Mouse (Mus musculus) embryonic facial prominence, embryonic 11.5 days (tissue): ENCODE data around the gene Pax2. TPM values are rescaled to one million over a fixed set of nuclear protein-coding genes. Genes with fewer than 3 reads are reported as not detected.

Experiments used
- ATAC-seq: fragments of 200-750 bp; cut with Nextera tagmentation; replicated peaks from 2 replicates; pipeline ENCODE4 v1.8.0; 2017; ENCODE audit warnings: low read depth; ENCODE audit not compliant: insufficient number of reproducible peaks, low FRiP score, low TSS enrichment
- DNase-seq: peaks from one replicate; pipeline ENCODE4 v3.0.0-alpha.2; 2015; ENCODE audit warnings: low spot score
- H3K27ac ChIP-seq: fragments of 300-500 bp; sonication (generic); replicated peaks from 2 replicates; pipeline ENCODE4 v1.5.1; 2014; ENCODE audit warnings: mild to moderate bottlenecking, low read depth, low read length, control low read depth
- H3K27me3 ChIP-seq: fragments of 300-500 bp; sonication (generic); 2 replicates; pipeline ENCODE4 v1.6.1; 2014; ENCODE audit warnings: mild to moderate bottlenecking, low read length, moderate library complexity, mixed read lengths; ENCODE audit not compliant: control insufficient read depth, insufficient read depth
- H3K36me3 ChIP-seq: fragments of 300-500 bp; sonication (generic); replicated peaks from 2 replicates; pipeline ENCODE4 v1.6.1; 2014; ENCODE audit warnings: low read depth, mild to moderate bottlenecking, low read length, moderate library complexity, mixed read lengths; ENCODE audit not compliant: control insufficient read depth, insufficient read depth
- H3K4me1 ChIP-seq: fragments of 300-500 bp; sonication (generic); 2 replicates; pipeline ENCODE4 v1.6.1; 2014; ENCODE audit warnings: low read length, mixed read lengths; ENCODE audit not compliant: control insufficient read depth, insufficient read depth
- H3K4me2 ChIP-seq: fragments of 300-500 bp; sonication (generic); 2 replicates; pipeline ENCODE4 v1.6.1; 2014; ENCODE audit warnings: low read depth, mild to moderate bottlenecking, control low read depth, low read length, moderate library complexity
- H3K4me3 ChIP-seq: fragments of 300-500 bp; sonication (generic); 2 replicates; pipeline ENCODE4 v1.5.1; 2014; ENCODE audit warnings: low read depth, low read length, control low read depth
- H3K9ac ChIP-seq: fragments of 300-500 bp; sonication (generic); replicated peaks from 2 replicates; pipeline ENCODE4 v1.6.1; 2014; ENCODE audit warnings: mild to moderate bottlenecking, control low read depth, low read length
- H3K9me3 ChIP-seq: fragments of 300-500 bp; sonication (generic); replicated peaks from 2 replicates; pipeline ENCODE4 v1.6.1; 2016; ENCODE audit warnings: mild to moderate bottlenecking, low read length, inconsistent platforms, mixed read lengths; ENCODE audit not compliant: control insufficient read depth
- WGBS: fragments of 180-500 bp; shearing (Covaris S2); extraction: QIAGEN DNeasy Blood & Tissue Kit; methylation state at CpG from one replicate; pipeline ENCODE4 v1.1.7; 2014; 5-methylcytosine and 5-hydroxymethylcytosine counted together
- polyA plus RNA-seq: library from polyadenylated mRNA; unstranded; fragments of >200 nt; fragmentation: Nextera tagmentation; extraction: Ambion mirVana; gene quantifications from 2 replicates; pipeline ENCODE4 v1.2.1, GENCODE M21; 2014

The Pax2 gene
- polyA plus RNA-seq, 1 experiment from 2014 or later: 0.90 TPM

DNA sequence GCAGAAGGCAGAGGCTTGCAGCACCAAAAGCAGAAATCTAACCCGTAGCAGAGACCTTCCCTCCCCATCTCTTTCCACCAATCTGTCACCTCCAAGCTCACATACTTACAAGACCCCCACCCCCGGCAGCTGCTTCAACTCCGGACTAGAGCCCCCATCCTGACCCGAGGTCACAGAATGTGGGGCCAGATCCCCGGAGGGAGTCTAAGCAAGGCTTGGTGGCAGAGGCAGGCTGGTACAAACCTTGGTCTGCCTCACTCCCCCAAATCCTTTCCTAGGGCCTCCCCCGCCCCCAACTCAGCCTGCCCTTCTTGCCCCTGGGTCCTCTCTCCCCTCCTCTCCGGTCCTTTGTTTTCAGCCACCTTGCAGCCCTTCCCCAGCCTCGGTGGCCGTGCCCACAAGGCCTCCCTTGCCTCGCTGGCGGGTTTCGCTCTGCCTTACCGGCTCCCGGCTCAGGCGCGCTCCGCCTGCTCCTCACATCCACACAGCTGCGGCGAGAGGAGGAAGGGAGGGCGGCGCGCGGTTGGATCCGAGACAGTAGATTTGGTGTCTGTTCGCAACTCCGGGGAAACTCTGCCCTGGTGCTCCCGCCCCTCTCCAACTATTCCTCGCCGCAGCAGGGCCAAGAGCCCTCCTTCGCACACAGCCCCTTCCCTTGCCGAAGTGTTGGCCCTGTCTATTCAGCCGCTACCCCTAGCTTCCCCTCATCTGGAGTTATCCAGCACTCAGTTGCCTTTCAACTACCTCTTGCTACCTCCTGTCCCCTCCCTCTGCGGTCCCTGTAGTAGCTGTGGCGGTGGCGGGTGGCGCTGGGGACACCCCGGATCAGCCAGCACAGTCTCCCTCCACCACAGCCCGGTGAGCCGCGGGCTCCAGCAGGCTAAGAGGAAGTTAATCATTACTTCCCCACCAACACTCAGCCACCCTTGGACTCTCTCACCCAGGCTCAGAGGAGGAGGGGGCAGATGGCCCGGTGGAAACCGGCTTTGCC, 5.5 kb upstream of the Pax2 start:
- WGBS: under 1% methylated on average over 42 of the region's 42 CpGs
- H3K9me3 ChIP-seq: no peaks in the 10 kb centered on the region
- no peak overlapping the region for H3K27ac ChIP-seq
- no peak overlapping the region for H3K9ac ChIP-seq
- peaks cover 90% of the 10 kb centered on the region for H3K27me3 ChIP-seq
- ATAC-seq (no peak), DNase-seq (no peak)
- 0 out of 2 replicates have a peak, but pooled peaks cover 3% of the 10 kb centered on the region for H3K4me1 ChIP-seq
- 0 out of 2 replicates have a peak overlapping the region, but pooled peaks have one; percentile 15 for H3K4me2 ChIP-seq
- H3K4me3 ChIP-seq: no peak overlapping the region
- no peaks in the 10 kb centered on the region for H3K36me3 ChIP-seq

DNA sequence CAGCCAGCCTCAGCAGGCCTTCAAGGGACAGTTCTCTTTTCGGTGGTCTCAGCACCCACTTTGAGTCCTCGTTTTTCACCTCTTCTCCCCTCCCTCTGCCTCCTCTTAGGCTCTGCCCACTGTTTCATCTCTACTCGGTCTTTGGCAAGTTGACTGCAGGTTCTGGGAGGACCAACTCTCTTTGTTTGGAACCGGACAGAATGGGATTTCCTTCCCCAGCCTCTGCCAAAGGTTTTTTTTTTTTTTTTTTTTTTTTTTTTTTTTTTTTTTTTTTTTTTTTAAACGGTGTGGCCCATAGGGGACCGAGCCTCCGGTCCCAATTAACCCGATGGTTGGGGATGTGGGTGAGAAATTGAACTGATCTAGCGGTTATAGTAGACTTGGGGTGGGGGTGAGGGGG, 4.8 kb upstream of the Pax2 start:
- WGBS: under 1% methylated on average over 9 of the region's 9 CpGs
- no peaks in the 10 kb centered on the region for H3K36me3 ChIP-seq
- no peaks in the 10 kb centered on the region for H3K9me3 ChIP-seq
- ATAC-seq (no peak; the same call in 1 of the 2 replicates), DNase-seq (no peak)
- H3K27ac ChIP-seq: no peak overlapping the region
- no peak overlapping the region for H3K4me3 ChIP-seq
- H3K9ac ChIP-seq: no peak overlapping the region
- H3K4me1 ChIP-seq: peaks cover 3% of the 10 kb centered on the region; the same call in 1 of the 2 replicates
- peaks cover 90% of the 10 kb centered on the region for H3K27me3 ChIP-seq
- H3K4me2 ChIP-seq: no peak overlapping the region

DNA sequence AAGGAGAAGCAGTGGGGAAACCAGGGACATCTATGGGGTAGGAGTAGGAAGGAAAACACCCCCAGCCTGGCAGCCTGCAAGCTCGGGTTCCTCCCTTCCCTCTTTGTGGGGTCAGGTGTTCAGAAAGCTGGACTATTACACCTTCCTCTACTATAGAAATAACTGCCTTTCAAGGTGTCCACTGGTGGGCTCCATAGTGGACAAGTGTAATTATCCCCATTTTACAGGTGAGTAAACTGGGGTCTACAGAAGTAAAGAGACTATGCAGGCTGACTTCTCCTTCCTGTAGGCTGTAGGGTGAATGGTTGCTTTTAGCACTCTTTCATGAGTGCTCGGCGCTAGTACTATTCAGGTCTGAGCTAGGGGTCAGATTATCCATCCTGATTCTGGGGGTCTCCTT, 4.3 kb upstream of the Pax2 start:
- ATAC-seq: no peak
- H3K27me3 ChIP-seq: peaks cover 90% of the 10 kb centered on the region
- peaks cover 6% of the 10 kb centered on the region; the same call in 1 of the 2 replicates for H3K4me1 ChIP-seq
- no peaks in the 10 kb centered on the region for H3K9me3 ChIP-seq
- H3K36me3 ChIP-seq: no peaks in the 10 kb centered on the region
- H3K9ac ChIP-seq: no peak overlapping the region
- 4% methylated on average over 3 of the region's 3 CpGs for WGBS
- no peak overlapping the region for H3K27ac ChIP-seq
- no peak overlapping the region for H3K4me2 ChIP-seq
- no peak overlapping the region for H3K4me3 ChIP-seq
- DNase-seq: no peak

DNA sequence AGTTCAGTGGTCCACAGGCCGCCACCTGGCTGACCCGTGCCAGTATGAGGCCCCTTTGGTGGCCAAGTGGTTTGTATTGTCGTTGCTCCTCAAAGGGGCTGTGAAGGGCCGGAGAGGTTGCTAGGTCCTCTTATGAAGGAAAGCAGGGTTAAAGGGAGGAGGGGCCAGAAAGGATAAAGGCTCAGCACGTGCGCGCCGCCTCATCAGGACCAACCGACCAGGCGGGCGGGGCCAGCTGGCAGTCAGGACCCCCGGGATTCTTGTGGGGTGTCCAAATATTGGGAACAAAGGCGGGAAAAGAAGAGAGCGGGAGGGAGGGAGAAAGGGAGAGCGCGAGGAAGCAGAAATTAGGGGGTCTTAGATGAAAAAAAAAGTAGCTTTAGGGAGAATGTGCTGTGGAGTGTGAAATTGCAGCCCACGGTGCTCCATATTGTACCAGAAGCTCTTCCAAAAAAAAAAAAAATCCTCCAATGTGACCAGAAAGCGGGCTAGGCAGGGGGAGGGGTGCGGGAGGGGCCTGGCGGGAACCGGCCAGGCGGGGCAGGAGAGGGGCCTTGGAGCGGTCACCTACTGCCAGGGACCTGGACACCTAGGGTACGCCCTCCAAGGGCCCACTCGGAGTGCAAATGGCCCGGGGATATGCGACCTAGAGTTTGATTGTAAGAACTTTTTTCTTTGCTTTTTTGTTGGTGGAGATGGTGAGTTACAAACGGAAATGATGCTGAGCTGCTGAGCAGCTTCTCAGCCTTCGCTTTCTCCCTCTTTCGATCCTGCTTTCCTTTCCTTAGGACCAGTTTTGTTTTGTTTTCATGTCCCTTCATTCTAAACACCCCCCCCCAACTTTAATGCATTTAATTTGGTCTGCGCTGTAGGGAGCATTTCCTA, 3.5 kb upstream of the Pax2 start:
- Histone ChIP-seq H3K4me2 (no peak overlapping the region), H3K27me3 (peaks cover 92% of the 10 kb centered on the region), H3K4me3 (no peak overlapping the region), H3K27ac (no peak overlapping the region), H3K4me1 (peaks cover 9% of the 10 kb centered on the region), H3K36me3 (no peaks in the 10 kb centered on the region), H3K9me3 (no peaks in the 10 kb centered on the region), H3K9ac (no peak overlapping the region)
- under 1% methylated on average over 31 of the region's 31 CpGs for WGBS
- ATAC-seq: no peak
- no peak for DNase-seq

DNA sequence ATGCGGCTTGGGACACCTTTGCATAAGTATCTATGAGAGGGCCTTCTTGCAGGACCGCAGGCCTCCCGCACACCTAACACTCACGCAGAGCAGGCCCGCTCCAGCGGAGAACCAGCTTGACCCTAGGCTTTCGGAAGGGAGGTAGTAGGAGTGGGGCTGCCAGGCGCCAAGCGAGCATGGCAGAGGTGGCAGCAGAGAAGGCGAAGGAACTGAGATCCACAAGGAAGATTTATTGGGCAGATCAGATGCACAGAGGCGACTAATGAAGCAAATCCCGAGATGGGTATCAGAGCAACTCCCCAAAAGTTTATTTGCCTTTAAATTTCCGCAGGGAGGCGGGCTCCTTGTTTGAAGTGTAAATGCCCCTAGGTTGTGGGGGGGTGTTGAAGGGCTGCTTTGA, 2.5 kb upstream of the Pax2 start:
- Histone ChIP-seq H3K9me3 (no peaks in the 10 kb centered on the region), H3K27ac (no peak overlapping the region), H3K36me3 (no peaks in the 10 kb centered on the region), H3K4me1 (peaks cover 9% of the 10 kb centered on the region), H3K4me3 (no peak overlapping the region), H3K9ac (no peak overlapping the region), H3K27me3 (peaks cover 84% of the 10 kb centered on the region), H3K4me2 (no peak overlapping the region)
- DNase-seq: no peak
- no peak for ATAC-seq
- WGBS: 2% methylated on average over 14 of the region's 14 CpGs

DNA sequence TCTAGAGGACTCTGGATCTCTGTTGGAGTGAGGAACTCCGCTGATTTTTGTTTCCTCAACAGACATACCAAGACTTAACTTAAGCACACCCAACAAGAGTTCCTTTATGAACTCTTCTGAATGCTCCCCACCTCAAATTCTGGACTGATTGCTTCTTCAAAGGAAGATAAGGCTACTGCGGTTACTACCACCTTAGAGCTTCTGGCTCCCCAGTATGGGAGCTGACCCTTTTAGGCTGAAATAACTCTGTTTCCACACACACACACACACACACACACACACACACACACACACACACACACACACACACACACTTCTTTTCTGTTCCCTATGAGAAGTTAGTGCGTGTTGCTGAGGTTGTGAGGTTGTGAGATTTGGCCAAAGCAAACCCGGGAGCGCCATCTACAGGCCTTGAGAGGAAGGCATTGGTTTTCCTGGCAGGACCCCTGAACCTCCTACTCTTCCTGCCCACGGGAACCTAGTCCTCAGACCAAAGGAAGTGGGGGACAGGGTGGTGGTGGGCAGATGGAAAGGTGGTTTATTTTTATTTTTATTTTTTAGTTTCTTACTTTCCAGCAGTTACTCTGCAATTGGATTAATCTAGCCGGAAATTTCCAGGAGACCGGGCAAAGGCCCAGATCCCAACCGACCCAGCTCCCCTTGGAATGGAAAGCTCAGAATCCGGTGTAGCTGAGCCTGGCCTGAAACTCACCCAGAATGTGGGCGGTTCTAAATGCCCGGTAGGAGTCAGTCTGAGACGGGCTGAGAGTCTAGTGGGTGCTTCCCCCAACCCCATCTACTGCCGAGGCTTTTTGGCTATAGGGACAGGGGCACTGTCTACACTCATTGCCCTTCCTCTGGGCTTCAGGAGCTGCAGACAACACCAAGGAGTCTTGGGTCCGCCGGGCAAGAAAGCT, 1.1 kb upstream of the Pax2 start:
- peak; percentile 88 for DNase-seq
- Histone ChIP-seq H3K9me3 (no peaks in the 10 kb centered on the region), H3K4me3 (no peak overlapping the region), H3K4me1 (peaks cover 9% of the 10 kb centered on the region), H3K27ac (no peak overlapping the region), H3K36me3 (no peaks in the 10 kb centered on the region), H3K9ac (no peak overlapping the region), H3K27me3 (peaks cover 80% of the 10 kb centered on the region), H3K4me2 (peak overlapping the region; percentile 55; the same call in 1 of the 2 replicates)
- WGBS: under 1% methylated on average over 16 of the region's 16 CpGs
- ATAC-seq: no peak; the same call in 1 of the 2 replicates

GRCm38 (mm10) chr19:44755378-44755692, 510 bp upstream of the Pax2 start:
- Histone ChIP-seq H3K9ac (no peak overlapping the region), H3K9me3 (no peaks in the 10 kb centered on the region), H3K36me3 (no peaks in the 10 kb centered on the region), H3K27me3 (peaks cover 76% of the 10 kb centered on the region), H3K27ac (no peak overlapping the region), H3K4me1 (peaks cover 9% of the 10 kb centered on the region), H3K4me2 (peak overlapping the region; percentile 55; the same call in 1 of the 2 replicates), H3K4me3 (no peak overlapping the region)
- ATAC-seq (no peak), DNase-seq (no peak)
- 0% methylated on average over 13 of the region's 13 CpGs for WGBS
